Mouse (Mus musculus) left cerebral cortex, postnatal 36 days (tissue): ENCODE measurements around the gene Gm5426. TPM values are rescaled to one million over a fixed set of nuclear protein-coding genes. Genes with fewer than 3 reads are reported as not detected.
"Not testable (repeated sequence)": the region's sequence is repeated elsewhere in the genome, so short reads cannot be mapped to it uniquely, and the experiment has no call there.

ENCODE experiments used
- DNase-seq, 2 experiments: peaks; one replicate each; pipeline ENCODE4 v3.0.0; 2021 to 2022; ENCODE audit warnings: low spot score in 2 of 2, mixed read lengths in 1 of 2
- intact Hi-C: fragments of 180-260 bp; cut with DNase I; formaldehyde crosslinking; loops from one replicate; pipeline ENCODE4 v1.15.1; 2025
- total RNA-seq, 2 experiments: library from RNA; stranded (reverse); gene quantifications; 2 replicates each; pipeline ENCODE4 v1.2.3; 2021

Gene Gm5426
- total RNA-seq, 2 experiments from 2014 or later, result not detected

DNA sequence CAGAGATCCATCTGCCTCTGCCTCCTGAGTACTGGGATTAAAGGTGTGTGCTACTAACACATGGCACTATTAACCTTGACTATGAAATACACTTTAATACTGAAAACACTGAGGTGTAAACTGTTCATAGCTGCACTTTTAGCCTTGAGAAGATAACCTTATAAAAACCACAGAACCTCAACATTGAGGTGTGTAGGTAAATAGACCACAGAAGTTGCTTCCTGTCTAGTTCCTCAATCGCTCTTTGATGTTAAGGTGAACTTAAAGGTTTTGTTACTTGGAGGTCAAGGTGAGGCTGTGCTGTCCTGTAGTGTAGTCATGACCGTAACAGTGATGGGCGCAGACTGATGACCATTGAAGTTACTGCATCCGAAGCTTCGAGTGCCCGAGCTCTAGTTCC is 5.3 kb upstream of the Gm5426 start:
- intact Hi-C loops, result loop anchor here (5.0 to 10.0 kb wide), 4 partner anchors 81 to 1544 kb away; no protein-coding TSS in a partner anchor
- no peak for DNase-seq

DNA sequence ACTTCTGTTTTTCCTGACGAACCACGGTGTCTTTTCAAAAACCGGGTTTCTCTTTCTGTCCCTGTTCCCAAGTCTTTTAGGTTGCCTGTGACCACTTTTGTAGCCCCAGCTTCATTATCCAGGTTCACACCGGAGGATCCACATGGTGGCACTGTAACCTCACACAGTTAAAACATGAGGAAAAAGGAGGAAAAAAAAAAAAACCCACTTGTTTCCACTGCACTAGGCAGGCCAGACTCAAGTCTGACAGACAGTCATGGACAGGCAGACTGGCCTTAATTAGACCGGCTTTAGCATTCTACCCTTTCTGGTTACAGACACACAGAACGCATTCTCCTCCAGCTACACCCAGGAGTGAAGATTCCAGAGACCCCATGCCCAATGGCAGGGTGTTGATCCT is 4.2 kb upstream of the Gm5426 start:
- intact Hi-C loops, result loop anchor here (5.0 to 10.0 kb wide), 4 partner anchors 80 to 1543 kb away; no protein-coding TSS in a partner anchor
- peak; percentile 15 to 44 for DNase-seq

DNA sequence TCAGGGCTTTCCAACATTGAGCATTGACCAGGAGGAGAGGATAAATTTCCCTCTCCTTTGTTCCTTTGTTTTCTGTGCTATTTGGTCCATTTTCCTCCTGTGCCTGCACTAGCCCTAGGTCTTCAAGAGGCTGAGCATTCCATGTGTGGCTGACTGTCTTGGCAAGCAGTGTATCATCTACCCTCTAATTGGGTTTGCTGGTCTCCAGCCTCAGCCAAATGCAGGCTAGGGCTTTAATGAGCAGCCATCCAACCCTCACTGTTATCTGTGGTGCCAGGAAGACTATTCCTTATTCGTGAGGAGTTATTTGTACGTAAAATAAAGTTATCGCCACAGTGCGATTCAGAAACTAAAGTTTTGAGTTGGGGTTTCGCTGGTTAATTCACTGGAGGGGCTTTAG is 2.2 kb downstream of the Gm5426 start:
- DNase-seq, result no peak
- intact Hi-C loops, result loop anchor here (10.0 kb wide), 2 partner anchors 796 to 1536 kb away; no protein-coding TSS in a partner anchor

DNA sequence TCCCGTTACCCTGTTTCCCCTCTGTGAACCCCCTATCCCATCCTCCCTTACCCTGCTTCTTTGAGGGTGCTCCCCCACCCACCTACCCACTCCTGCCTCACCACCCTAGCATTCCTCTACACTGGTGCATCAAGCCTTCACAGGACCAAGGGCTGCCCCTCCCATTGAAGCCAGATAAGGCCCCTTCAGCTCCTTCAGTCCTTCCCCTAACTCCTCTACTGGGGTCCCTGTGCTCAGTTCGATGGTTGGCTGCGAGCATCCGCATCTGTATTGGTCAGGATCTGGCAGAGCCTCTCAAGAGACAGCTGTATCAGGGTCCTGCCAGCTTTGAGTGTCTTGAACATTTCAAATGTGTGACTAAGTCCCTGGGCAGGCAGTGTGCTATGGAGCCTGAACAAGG is 2.9 kb downstream of the Gm5426 start:
- intact Hi-C loops, result loop anchor here (10.0 kb wide), 2 partner anchors 796 to 1536 kb away; no protein-coding TSS in a partner anchor
- DNase-seq, result not testable (repeated sequence)

DNA sequence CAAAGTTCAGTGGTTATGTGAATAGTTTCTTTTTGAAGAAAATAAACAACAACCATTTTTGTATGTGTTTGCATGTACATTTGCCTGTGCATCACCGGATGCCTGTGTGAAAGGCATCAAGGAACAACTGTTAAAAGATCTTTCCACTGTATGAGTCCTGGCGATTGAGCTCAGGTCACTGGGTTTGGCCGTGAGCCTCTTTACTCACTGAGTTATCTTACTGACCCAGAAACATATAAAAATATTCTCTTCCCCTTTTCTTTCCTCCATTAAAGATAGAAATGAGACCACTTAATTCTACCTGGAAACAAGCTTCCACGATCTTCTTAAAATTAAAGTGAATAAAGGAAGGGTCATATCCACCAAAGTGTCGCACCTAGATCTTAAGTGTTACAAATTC is 10.2 kb downstream of the Gm5426 start:
- intact Hi-C loops, result no loop called here

DNA sequence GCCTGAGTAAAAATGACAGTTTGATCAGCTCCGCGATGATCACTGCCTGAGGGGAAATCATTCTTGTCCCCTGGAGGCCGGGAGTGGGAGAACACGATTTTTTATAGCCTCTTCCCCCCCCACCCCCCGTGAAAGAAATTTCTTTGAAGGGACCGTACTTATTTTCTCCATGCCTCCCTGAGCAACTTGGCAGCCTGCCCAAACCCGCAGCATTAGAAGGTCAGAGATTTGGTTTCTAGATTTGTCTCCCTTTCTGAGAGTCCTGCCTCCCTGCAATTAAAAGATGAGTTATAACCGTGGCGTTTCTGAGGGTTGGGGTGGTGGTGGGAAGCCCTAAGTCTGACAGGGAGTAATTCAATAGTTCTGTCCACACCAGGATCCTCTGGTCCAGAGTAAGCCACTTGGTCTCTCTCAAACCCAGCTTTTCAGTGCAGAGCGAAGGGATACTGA is 11.9 kb downstream of the Gm5426 start:
- no peak for DNase-seq
- intact Hi-C loops, result no loop called here

More for the DNA sequence above, 10.2 kb downstream of the Gm5426 start:
- no peak for DNase-seq

DNA sequence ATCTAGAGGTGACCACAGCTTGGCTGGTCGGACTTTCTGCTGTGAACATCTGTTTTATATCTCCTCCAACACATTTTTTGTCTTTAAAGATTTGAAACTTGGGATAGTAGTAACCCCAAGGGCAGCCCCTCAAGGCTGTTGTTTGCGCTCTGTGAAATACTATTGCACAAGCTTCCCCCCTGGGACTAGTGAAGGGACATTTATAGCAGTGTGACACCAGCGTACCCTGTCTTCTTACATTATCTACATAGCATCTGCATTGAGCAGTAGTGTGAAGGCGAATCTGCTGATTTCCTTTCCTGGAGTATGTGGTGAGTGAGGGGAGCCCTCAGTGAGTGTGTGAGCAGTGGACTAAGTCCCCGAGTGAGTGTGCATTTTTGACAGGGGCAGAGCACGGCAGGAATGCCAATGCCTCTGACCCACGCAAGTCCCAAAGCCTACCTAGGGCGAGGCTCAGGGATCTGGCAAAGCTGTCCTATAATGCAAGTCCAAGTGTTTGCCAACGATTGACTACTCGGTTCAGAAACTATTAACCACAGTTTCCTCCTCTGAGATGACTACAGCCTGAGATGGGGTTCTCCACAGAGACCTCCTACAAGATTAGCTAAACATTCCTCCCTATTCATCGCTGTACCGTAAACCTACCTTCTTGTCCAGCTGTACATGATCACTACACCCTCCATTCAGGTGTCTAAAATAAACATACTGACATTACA is 14.2 kb downstream of the Gm5426 start:
- intact Hi-C loops, result no loop called here
- DNase-seq, result no peak

DNA sequence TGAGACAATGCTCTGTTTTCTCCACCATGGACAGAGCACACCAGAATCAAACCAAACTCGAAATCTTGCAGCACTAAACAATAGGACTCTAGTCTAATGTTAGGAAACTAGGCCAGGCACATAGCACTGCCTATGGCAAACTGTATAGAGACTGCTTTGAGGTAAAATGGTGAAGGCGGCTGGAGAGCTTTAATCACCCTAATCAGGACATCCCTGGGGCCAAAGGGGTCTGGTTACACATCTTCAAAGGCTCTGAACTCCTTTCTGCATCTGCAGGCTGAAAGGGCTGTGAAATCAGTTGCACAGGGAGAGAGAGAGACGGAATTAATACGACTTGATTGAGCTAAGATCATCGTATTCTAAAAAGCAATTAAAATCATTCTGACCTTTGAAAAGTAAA is 16.9 kb downstream of the Gm5426 start:
- DNase-seq, result no peak
- intact Hi-C loops, result no loop called here

DNA sequence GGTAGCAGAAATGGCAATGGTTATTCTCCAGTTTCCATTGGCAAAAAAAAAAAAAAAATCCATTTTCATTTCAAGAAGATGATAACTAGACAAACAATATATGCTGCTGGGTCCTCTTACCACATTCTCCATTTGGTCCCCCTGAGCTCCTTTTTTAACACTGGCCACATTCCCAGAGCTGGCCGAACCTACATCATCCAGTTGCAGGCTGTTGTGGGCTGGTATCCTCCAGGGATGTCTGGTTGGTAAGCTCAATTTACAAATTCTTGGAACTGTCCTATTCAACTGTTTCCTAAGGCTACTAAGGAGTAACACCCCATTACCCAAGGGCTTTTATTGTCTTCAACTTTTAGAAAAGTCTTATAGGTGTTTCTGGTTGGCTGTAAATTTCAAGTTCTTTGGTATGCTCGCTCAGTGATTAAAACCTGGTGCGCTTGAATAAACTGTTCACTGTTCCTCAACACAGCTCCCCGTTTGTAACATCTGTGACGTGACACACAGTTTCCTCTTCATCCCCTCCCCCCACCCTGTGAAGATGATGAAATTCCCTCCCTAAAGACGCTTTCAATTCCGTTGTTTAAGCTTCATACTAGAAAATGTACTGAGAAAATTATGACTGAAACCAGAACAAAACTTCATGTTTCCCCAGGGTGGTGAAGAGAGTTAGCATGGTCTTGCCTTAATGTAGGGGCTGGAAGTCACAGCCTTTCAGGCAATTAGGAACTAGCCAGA is 26.7 kb downstream of the Gm5426 start:
- intact Hi-C loops, result no loop called here
- DNase-seq, result no peak

DNA sequence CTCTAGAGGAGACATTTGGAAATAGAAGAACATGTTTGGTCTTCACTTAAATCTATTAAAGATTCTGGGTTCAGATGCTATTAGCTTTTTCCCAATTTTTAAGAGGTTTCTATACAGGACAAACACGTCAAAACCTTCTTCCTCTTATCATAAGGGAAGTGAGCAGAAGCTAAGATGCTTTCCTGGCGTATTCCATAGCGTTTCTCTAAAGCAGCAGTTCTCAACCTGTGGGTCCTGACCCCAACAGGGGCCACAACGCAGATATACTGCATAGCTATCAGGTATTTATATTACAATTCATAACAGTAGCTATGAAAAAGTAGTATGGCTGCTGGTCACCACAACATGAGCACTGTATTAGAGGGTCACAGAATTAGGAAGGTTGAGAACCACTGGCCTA is 27.4 kb downstream of the Gm5426 start:
- intact Hi-C loops, result no loop called here
- no peak for DNase-seq

DNA sequence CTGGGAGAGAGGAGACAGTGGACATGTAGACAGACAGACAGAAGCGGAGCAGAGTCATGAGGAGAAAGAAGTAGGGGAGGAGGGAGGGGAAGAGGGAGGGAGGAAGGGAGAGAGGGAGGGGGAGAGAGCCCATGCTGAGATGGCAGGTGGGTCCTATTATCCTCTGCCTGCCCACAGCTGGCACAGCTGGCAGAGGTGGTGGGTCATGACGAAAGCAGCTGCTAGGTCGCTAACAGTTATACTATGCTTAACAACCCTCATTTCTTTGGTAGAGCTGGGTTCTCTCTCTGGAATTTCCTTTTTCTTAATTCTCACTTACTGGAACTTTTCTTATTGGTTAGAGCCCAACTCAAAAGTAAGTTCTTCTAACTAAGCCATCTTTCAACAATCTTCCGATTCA is 28.9 kb downstream of the Gm5426 start:
- DNase-seq, result no peak
- intact Hi-C loops, result no loop called here

DNA sequence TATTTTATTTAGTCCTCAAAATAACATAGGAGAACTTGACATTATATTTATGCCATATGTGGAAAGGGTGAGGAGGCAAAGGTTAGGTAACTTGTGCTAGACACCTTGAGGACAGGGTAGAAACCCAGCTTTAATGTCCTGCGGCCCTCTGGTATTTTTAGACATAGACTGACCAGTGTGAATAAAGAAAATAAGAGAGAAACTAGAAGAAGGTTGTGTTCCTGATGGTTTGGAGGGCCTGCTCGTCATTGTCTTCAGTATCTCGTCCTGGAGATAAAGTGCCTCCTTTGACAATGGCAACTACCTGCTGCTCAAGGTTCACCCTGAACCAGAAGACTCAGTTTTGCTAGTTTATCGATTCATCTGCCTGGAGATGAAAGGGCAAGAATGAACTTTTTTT is 32.6 kb downstream of the Gm5426 start:
- intact Hi-C loops, result no loop called here

DNA sequence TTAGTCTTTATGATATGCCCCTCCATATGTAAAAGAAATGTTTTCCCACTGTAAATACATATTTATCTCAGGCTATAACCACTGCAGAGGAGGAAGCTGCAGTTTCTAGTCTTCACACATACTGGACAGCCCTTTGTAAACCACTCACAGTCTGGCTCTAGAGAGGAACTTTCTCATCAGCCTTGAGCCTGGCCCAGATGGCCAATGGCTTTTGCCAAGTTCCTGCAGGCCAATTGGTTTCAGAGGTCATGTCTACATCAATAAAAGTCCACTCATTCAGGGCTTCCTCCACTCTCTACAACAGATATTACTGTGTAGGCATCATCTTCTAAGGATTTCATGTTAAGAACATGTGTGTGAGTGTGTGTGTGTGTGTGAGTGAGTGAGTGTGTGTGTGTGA is 35.1 kb downstream of the Gm5426 start:
- intact Hi-C loops, result no loop called here
- no peak for DNase-seq

More for the DNA sequence above, 32.6 kb downstream of the Gm5426 start:
- DNase-seq, result no peak

DNA sequence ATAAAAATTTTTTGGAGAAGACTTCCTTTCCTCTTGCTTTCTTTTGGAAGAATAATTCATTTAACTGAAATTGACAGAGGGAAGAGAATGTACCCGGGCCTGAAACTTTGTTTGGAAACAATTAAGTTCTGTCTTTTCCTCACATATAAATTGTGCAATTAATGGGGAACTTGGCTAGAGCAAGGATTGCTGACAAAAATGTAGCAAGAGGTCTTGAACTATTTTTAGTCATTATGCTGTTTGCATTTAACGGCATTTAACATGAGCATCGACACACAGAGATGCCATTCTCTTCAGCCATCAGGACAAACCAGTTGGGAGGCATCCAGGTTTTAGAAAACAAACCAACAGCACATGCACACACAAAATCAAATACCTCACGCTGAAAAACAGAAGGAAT is 36.6 kb downstream of the Gm5426 start:
- no peak for DNase-seq
- intact Hi-C loops, result no loop called here

DNA sequence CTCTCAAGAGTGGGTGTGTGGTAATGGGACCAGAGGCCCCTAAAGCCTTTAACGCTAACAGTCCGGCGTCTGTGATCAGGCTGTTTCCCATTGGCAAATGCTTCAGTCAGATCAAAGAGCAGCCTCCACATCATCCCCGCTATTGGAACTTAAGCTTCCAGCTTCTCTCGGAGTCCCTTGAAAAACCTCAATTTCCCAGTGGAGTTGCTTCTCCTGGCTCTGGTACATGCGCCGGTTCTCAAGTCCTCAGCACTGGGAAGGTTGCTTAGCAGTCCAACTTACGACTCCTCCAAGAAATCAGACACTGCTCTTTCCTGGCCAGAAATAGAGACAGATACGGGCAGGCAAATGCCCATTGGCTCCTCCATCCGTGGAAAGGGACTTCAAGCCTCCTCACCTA is 37.4 kb downstream of the Gm5426 start:
- DNase-seq, result no peak
- intact Hi-C loops, result no loop called here

DNA sequence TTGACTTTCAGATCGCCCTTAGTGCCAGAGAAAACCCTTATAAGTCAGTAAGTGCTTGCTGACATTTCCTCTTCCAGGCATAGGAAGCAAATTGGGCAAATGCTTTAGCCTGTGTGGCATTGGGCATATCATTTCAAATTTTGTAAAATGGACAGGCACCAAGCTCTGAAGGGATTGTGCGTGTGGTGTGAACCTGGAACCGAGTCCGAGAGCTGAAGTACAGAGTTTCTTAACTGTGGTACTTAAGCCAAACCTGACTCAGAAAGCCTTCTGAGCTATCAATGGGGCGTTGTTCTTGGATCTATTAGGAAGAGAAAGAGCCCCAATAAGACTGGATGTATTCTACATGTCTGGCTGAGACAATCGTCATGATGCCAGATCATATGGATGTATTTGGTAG is 40.5 kb downstream of the Gm5426 start:
- DNase-seq, result no peak
- intact Hi-C loops, result no loop called here

DNA sequence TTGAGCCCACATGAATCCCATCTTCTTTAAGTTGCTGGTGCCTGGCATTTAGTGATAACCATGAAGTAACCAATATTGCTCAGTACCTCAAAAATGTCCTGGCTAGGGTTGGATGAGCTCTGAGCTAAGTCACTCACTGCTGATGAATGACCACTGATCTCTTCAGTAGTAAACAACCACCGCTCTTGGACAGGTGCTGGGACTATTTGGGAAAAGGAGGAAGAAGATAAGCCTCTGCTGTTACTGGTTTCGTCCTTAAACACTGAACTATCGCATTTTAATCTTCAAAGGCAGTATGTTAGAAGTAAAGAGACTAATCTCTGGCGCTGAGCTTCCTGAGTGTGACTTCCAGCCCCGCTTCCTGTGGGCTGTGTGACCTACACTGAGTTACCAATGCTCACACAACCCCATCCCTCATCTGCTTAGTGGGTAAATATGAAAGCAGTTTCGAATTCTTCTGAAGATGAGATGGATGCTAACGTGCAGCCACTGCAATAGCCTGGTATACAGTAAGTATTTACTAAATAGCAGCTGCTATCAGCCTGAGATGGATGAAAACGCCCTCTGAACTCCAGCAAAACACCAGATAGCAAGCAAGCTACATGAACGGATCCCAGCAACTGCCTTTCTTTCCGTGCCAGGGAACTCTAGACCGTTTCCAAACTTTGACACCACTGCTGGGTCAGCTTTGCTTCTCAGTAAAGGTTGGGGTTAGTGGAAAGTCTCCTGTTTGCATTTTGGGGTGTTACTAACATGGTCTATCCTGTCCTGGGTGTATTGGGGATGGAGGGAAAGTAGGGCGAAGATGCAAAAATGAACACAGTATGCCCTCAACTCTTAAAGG is 44.4 kb downstream of the Gm5426 start:
- DNase-seq, result no peak
- intact Hi-C loops, result no loop called here

DNA sequence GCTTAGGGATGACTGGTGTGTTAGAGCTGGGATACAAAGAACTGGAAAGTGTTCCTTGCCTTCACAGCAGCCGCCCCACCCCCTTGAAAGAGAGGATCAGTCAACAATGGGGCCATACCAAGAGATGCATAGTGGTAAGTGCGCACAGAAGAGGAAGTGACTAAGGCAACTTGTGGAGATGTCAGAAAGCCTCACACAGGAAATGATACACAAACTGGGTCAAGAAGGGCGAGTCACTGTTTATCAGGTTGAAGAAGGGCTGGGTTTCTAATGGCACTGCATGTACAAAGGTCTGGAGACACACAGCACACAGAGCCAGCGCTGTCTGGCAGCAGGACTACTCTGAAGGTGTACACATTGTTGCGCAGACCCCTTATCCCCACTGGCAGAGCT is 45.0 kb downstream of the Gm5426 start:
- no peak for DNase-seq
- intact Hi-C loops, result no loop called here

DNA sequence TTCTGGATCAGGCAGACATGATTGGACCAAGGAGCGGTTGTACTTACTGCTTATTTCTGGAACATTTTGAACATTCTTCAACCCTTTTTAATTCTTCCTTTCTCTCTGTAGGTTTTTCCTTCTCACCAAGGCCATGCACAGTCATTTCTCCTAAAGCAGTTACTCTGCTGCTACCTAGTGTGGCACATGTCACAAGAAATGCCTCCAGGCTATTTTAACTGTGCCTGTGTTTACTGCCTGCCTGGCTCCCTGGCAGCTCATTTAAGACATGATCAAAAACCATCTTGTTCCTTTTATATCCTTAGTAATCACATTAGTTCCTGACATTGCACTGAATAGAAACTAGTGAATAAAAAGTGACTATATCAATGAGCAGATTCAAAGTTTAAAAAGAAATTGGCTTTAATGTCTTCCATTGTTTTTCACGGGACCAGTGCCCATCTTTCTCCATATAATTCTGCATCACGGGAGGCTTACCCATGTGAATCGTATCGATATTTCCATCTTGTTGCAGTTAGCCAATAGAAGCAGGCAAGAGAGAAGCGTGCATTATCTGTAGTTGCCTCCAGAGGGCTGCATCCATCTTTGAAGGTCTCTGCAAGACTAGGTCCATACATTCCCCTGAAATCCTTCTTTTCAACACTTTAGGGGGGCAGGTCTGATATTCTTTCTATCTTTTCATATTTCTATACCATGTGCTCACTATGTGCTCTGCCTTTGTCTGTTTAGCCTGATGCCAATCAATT is 45.7 kb downstream of the Gm5426 start:
- intact Hi-C loops, result no loop called here
- DNase-seq, result no peak
